Mouse (Mus musculus): ENCODE measurements around the gene Cachd1.

Cachd1 gene

DNA sequence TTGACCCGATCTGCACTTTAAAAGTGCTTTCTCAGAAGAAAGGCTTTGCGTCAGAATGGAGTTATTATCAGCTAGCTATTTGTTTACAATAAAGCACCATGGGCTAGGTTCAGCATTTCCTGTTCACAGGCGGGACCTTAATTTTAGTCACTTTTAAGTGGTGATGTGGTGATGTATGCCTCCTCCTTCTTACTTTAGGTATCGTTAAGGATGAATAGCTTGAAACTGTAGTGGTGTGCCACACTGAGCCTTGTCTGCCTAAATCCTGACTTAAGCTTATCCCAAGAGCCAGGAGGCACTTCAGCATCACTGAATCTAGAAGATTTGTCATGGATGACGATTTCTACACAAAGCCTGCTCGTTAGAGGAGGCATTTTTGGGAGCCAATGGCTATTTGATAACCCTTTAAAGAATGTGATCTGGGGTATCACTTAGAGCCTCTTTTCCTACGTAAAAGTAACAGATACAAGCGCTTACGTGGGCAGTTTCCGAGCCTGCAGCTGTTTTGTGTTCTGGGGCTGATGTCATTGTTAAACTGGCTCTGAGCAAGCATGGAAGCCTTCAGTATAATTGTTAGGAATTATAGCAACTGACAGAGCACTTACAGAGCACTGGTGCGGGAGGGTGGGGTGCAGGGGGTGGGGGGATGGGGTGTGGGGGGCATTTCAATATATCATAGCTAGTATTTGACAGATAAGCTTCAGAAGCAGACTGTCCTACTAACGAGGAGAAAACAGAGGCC is 89.7 kb downstream of the Cachd1 start:
- in situ Hi-C loops (cut with MboI, MseI): no loop called here

DNA sequence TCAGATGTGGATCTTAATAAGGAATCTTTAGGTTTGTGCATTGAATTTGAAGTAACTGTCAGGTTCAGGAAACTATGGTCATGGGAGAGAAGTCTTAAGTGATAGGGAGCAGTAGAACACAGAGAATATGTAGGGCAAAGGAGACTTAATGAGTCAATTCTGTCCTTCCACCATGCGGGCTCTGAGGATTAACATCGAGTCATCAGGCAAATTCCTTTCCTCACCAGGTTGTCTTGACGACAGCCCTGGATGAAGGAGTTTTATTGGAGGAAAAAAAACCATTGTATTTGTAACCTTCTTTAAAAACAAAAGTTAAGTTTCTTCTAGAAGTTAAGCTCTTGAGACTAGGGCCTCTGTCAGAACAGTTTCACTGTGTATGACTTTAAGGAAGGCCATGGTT is 100.9 kb downstream of the Cachd1 start:
- in situ Hi-C loops (cut with MboI, MseI): no loop called here

DNA sequence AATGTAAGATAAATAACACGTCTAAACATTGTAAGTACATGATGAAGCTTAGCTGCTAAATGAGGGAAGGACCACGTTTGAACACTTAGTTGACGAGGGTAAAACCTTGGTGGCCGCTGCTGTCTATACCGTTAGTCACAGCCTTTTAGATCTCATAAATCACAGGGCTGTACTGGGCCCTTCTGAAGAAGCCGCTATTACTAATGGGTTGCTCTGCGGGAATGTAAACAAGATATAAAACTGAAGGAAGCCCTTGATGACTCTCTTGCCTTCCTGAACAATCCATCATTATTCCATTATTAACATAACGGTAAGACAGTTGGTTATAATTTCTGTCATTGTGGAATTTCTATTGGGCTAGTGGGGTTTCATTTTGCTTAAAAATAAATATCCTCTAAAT is 102.9 kb downstream of the Cachd1 start:
- in situ Hi-C loops (cut with MboI, MseI): no loop called here

DNA sequence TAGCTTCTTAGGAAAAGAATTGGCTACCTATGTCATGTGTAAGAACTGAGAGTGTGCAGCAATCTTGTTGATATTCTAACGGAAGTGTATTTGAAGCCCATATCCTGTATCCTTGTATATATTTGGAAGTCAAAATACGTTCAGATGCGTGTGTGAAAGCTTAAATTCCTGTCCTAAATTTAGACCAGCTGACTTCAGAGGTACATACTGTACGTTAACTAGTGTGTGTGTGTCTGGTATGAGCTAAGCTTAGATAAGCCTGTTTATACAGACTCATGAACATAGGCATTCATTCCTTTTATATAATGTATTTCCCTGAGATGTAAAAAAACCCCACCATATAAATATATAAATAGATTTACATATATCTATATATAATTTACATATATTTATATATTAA is 103.6 kb downstream of the Cachd1 start:
- in situ Hi-C loops (cut with MboI, MseI): no loop called here

- in situ Hi-C loops (cut with MboI, MseI): no loop called here
Observed at GRCm38 (mm10) chr4:100885793-100886742, 109.6 kb downstream of the Cachd1 start.

DNA sequence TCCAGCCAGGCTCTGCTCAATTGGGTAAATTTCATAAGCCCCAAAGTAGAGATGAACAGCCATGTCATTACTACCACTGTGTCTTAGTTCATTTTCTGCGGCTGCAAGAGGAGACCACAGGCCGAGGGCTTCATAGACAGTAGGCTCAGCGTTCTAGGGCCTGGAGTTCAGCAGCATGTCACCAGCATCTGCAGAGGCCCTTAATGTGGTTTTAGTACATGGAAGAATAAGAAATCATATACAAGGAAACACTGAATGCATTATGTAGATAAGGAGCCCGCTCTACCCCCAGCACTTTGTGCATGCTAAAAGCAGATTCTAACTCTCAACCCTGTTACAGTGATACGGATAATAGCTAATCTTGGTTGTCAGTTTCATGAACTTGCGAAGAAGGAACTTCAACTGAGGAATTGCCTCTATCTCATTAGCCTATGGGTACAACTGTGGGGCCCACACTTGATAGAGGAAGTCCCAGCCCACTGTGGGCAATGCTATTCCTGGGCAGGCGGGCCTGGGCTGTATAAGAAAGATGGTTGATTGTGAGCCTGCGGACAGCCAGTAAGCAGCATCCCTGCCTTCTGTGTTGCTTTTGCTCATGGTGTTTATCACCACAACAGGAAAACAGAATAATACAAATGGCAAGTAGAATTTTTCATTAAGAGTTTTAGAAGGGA is 110.4 kb downstream of the Cachd1 start:
- in situ Hi-C loops (cut with MboI, MseI): no loop called here

- in situ Hi-C loops (cut with MboI, MseI): no loop called here
Observed at GRCm38 (mm10) chr4:100890106-100890970, 113.9 kb downstream of the Cachd1 start.

DNA sequence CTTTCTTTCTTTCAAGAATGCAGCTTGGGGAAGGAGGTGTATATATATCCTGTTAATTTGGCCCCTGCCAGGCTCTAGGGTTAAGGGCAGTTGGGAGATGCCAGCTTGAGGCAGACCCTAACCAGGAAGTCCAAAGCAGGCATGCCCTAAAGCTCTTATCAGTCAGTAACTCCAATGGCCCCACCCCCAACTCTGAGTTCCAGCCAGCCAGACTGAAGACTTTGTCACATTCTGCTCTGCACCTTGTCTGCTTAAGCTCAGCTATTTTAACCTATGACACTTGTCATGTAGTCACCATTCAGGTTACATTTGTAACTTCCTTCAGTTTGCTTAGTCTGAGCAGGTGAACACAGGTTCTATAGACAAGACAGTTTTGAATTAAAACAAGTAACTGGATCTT is 117.3 kb downstream of the Cachd1 start:
- in situ Hi-C loops (cut with MboI, MseI): no loop called here

GRCm38 (mm10) chr4:100894142-100894541 is 117.7 kb downstream of the Cachd1 start:
- in situ Hi-C loops (cut with MboI, MseI): no loop called here

DNA sequence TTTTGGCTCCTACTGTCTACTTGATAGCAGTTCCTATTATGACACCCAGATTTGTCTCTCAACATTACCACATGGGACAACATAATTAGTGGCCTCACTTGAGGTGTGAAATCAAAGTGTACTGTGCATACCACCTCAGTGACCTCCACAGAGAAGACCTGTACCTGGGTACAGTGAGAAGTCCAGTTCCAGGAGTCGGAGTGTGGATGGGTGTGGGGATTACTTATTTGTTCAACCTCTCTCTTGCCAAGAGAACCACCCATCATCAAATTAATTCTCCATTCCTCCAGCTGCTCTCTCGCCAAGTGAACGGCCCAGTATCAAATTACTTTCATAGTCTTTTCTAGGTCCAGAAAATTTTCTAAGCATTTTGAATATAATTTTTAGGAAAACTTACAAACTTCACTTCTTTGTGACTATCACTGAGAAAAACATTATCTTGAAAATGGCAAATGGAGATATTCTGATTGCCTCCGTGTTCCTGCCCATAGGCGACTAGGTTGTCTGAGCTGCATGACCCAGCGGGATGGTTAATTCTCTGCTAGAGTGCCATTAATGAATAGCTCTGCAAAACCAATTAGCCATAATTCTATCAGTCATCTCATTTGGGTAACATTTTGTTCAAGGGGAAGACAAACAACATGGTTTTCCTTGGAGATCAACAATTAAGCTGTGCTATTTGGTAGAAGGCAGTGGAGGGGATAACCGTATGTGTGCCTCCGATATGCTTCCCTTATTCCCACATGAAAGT is 120.0 kb downstream of the Cachd1 start:
- in situ Hi-C loops (cut with MboI, MseI): no loop called here

- in situ Hi-C loops (cut with MboI, MseI): no loop called here
Observed at GRCm38 (mm10) chr4:100897943-100898342, 121.5 kb downstream of the Cachd1 start.

DNA sequence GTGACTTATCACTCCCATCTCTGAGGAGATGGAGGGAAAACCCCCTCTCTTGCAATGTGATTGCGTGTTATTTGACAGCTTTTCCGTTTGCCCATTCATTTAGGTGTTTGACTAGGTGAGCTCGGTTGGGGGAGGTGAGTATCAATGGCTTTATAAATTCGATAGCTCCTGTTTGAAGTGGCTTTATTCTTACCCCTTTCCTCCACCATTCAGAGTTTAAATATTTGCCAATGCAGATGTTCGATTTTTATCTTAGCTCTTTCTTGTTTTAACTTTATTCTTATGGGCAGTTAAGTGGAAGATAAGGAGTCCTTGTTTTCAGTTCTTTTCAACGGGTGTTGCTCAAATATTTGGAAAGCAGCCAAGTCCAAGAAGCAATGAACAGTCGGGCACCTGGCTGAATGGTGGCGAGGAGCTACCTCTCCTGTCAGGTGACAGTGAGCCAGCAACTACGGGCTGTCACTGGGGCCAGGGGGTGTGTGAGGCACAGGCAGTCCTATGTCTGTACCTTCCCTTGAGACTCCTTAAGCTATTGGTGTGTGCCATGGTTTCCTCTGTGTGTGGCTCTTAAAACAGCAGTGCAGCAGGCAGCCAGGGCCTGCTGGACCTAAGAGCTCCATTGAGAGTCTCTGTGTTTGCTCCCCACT is 133.3 kb downstream of the Cachd1 start:
- in situ Hi-C loops (cut with MboI, MseI): no loop called here

DNA sequence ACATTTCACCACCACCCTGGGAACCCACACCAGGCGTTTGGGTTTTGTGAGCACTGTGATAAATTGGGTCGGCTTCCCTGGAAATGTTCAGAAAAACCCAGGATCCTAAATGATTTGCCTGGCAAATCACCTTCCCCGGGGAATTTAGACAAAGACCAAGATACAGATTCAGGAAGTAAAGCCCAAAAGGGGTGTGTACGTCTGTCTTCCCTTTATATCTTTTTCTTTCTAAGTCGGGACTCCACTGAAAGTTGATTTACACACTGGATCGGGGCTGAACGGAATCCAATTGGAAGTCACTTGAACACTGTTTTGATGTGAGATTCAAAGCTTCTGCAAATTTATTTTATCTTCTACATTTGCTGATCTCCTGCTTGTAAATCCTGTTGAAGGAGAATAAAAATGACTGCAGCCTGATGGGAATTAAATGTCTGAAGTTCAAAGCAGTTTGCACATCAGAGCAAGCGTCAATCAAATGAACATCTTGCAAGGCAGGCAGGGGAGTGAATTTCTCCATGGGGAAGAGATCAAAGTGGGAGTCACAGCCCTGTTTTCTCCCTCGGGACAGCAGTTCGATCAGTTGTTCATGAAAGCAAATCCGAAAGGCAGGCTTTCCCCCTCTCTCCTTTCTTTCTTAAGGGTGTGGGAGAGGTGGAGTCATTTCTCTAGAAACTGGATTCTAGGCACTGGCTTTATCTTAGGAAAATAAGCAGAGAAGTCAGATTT is 134.3 kb downstream of the Cachd1 start:
- in situ Hi-C loops (cut with MboI, MseI): no loop called here

DNA sequence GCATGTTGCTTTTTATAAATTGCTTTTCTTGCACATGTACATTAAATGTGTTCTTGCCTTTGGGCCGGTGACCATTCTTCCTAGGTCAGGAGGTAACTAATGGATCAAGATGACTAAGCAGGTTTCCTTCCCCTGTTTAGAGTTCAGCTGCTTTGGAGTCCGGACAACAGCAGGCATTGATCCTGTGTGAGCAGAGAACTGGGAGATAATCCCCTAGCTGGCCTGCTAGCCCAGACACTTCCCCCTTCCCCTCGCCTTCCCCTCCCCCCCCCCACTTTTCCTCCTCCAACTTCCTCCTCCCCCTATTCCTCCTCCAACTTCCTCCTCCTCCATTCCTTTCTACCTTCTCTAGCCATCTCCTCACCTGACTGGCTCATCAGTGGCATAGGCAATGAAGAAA is 135.2 kb downstream of the Cachd1 start:
- in situ Hi-C loops (cut with MboI, MseI): no loop called here

GRCm38 (mm10) chr4:100913666-100914065 is 137.2 kb downstream of the Cachd1 start:
- in situ Hi-C loops (cut with MboI, MseI): no loop called here

DNA sequence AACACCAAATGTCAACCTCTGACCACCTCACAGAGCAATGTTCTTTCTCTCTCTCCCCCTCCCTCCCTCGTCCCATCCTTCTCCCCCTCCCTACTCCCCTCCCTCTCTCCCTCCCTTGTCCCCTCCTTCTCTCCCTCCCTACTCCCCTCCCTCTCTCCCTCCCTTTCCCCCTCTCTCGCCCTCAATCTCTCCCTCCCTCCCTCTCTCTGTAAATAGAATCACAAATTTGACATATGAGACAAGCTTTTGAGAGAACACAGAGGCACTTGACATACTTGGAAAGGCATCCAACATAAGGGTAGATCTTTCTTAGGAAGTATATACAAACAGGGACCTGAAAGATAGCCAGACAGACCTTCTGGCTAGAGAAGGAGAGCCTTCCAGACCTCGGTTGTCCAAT is 138.1 kb downstream of the Cachd1 start:
- in situ Hi-C loops (cut with MboI, MseI): no loop called here

GRCm38 (mm10) chr4:100915093-100915492 is 138.6 kb downstream of the Cachd1 start:
- in situ Hi-C loops (cut with MboI, MseI): no loop called here

DNA sequence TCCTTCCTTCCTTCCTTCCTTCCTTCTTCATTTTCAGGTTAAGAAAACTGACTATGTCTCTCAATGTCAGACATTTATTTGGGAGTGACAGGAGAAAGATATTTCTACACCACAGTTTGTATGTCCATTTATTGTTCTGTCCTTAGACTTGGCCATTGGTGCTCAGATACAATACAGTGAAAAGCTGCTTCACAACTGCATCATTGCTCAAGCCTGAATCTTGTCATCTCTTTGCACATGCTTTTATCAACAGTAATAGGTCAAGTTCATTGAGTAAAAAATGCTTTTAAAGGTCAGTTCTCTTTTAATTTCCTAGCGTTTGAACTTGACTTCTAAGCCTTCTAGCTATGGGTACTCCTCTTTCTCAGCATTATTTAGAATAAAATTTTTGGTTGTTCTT is 141.0 kb downstream of the Cachd1 start:
- in situ Hi-C loops (cut with MboI, MseI): no loop called here

- in situ Hi-C loops (cut with MboI, MseI): no loop called here
Observed at GRCm38 (mm10) chr4:100920413-100920812, 143.9 kb downstream of the Cachd1 start.

Measured in T-helper 2 cell (primary cell).